Mouse (Mus musculus) brown adipose tissue, adult 24 weeks (tissue): ENCODE results near the gene Ankrd13b. TPM values are rescaled to one million over a fixed set of nuclear protein-coding genes. Genes with fewer than 3 reads are reported as not detected.

Experiments
- H3K27ac ChIP-seq: fragments of 200-500 bp; replicated peaks from 2 replicates; pipeline ENCODE4 v1.5.1; 2012; ENCODE audit warnings: low read depth, mild to moderate bottlenecking, low read length
- H3K4me1 ChIP-seq: fragments of 200-500 bp; 2 replicates; pipeline ENCODE4 v1.6.1; 2012; ENCODE audit warnings: low read length, mixed read lengths; ENCODE audit not compliant: control insufficient read depth, insufficient read depth, insufficient read length
- H3K4me3 ChIP-seq: fragments of 200-500 bp; 2 replicates; pipeline ENCODE4 v1.5.1; 2012; ENCODE audit warnings: low read depth, mild to moderate bottlenecking, low read length, moderate library complexity; ENCODE audit not compliant: insufficient read depth
- polyA plus RNA-seq: library from polyadenylated mRNA; stranded (reverse); fragments of >200 nt; gene quantifications from 2 replicates; pipeline ENCODE4 v1.2.4, GENCODE M21; 2012; ENCODE audit not compliant: missing spikeins, insufficient read depth, insufficient read length

Ankrd13b gene
- polyA plus RNA-seq, 1 experiment = 1.6 TPM

DNA sequence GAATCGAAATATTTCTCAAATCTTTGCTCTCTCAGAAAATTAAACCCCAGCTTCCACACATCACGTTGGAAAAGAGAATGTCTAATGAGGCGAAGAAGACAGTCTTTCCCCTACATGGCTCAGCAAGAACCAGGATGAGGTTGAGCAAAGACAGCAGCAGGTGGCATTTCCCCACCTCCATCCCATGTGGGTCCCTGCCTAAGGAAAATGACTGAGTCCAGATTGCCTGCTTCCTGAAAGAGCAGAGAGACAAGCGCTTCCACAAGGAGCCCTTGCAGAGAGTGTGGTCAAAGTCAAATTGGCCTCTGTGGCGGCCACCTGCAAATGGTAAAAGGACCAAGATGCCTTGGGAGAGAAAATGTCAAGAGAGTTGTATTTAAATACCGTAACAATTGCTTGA is 973 bp upstream of the Ankrd13b start:
- H3K27ac ChIP-seq = no peak overlapping the region
- H3K4me1 ChIP-seq = peaks cover 14% of the 10 kb centered on the region
- H3K4me3 ChIP-seq = 0 out of 2 replicates have a peak overlapping the region, but pooled peaks have one; percentile 73

DNA sequence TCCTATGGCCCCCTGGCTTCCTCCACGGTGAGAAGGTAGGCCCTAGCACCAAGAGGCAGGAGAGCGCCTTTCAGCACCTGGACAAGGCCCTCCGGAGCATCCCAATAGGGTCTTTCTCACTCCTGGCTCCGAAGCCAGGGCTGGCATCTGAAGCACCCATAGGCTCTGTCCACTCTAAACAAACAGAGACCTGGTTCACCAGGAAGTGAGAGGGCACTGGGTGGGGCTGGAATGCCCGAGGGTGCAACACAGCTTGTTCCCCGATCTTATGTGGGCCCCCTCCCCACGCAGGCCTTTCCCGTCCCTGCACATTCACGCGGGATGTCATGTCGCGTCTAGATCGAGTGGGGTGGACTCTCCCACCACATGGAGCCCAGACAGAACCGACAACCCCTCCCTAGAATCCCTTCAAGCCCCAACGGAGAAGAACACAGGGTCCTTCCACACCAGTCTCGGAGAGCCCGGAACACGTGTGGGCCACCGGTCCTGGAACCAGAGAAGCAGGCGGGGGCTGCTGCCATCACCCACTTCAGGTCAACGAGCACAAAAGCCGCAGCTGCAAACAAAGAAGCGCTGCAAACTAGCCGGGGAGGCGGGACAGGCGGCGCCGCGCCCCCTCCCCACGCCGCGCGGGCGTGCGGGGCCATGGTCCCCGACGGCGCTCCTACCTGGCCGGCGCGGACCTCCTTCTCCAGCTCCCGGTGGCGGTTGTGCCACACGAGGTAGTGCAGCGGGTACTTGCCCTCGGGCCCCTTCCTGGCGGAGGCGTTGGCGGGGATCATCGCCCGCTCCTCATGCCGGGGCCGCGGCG is 502 bp downstream of the Ankrd13b start:
- Histone ChIP-seq H3K4me3 (peak overlapping the region; percentile 73), H3K27ac (no peak overlapping the region), H3K4me1 (peaks cover 12% of the 10 kb centered on the region)

DNA sequence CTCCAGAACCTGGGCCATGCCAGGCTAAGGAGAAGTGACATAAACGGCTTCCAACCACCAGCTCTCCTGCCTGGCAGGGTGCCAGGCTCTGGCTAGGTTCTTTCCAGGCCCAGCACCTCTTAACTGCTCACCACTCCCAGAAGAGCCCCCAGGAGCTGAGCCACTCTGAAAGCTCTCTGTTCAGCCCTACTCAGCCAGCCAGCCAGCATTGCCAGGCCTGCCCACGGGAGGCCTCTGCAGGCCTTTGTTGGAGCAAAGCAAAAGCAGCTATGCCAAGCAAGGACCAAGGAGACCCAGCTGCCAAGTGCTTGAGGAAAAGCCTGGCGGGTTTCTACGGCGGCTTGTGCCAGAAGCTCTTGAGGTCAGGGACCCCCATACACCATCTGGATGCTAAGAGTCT is 2.7 kb downstream of the Ankrd13b start:
- H3K4me3 ChIP-seq = no peak overlapping the region
- peaks cover 9% of the 10 kb centered on the region for H3K4me1 ChIP-seq
- H3K27ac ChIP-seq = no peak overlapping the region

DNA sequence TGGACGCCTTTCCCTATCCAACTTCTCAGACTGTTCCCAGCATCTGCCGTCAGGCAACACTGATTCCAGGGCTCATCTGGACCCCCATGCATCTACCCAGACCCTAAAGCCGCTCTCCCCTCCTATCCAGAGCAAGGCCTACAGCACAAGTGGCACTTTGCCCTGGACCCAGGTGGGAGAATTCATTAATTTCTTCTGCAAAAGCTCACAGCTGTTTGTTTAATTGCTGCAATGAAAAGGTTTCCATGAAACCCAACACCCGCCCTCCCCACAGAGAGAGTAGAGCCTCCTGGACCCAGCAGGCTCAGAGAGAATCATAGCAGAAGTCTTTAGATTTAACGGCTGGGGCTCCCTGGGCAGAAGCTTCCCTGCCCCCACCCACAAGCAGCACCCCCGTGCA is 4.2 kb downstream of the Ankrd13b start:
- no peak overlapping the region for H3K27ac ChIP-seq
- H3K4me1 ChIP-seq = no peaks in the 10 kb centered on the region; the same call in 1 of the 2 replicates
- no peak overlapping the region for H3K4me3 ChIP-seq

DNA sequence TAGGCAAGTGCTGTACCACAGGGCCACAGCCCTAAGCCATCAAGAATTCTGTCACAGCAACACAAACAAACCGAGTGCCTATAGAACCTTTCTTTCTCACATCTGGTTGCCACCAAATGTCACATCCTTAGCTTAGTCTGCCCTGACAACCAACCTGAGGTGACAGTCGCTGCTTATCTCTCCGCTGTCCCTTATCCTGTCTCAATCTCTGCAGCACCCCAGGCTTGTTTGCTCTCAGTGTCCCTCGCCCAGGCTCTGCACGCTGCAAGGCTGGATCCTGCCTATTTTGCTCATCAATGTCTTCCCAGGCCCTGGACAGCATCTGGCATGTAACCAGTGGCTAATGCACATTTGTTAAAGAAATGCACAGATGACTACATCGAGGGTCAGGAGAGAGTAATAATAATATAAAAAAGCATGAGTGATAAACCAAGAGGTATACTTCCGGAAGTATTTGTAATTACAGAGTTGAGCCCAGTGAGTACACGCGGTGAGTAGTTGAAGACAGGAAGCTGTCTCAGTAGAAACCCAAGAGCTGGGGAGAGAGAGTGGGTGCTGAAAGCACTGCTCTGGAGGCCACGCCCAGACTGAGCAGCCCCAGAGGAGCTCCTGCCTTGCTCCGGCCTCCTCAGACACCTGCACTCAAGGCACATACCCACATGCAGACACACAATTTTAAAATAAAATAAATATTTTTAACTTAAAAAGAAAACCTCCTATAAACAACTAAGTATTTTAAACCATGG is 5.8 kb downstream of the Ankrd13b start:
- no peaks in the 10 kb centered on the region; the same call in 1 of the 2 replicates for H3K4me1 ChIP-seq
- no peak overlapping the region for H3K27ac ChIP-seq
- no peak overlapping the region for H3K4me3 ChIP-seq

DNA sequence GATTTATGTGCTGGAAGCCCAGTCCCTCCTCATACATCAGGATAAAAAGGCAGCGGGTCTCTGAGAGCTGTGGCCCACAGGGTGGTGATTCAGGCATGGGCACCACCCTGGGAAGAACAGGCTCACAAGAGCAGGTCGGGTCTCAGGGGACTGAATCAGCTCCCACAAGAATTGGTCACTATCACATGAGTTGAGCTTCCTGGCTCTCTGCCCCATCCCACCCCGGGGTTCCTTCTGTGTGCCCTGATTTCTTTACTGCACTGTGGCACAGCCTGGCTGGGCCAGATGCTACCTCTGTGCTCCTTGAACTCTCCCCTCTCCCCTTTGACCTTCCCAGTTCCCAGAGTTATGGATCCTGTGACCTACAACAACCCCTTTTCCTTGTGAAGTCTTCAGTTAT is 6.4 kb downstream of the Ankrd13b start:
- Histone ChIP-seq H3K4me3 (no peak overlapping the region), H3K4me1 (no peaks in the 10 kb centered on the region; the same call in 1 of the 2 replicates)

DNA sequence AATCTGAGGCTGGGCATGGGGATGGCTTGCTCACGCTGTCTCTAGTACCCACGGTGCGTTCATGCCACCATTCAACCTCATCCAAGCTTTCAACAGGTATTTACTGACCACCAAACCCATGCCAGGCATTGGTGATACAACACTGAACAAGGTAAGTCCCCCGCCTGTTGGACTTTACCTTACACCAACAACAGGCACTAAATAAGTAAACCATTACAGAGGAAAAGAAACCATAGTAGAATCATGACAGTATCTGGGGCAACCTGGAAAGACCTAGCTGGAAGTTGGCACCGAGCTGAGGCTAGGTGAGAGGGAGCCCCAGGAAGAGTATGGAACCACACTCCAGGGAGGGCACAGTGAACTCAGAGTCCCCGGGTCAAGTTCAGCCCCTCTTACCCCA is 12.6 kb downstream of the Ankrd13b start:
- H3K4me1 ChIP-seq = no peaks in the 10 kb centered on the region
- H3K4me3 ChIP-seq = no peak overlapping the region
- no peak overlapping the region for H3K27ac ChIP-seq

More for the DNA sequence above, 6.4 kb downstream of the Ankrd13b start:
- no peak overlapping the region for H3K27ac ChIP-seq

DNA sequence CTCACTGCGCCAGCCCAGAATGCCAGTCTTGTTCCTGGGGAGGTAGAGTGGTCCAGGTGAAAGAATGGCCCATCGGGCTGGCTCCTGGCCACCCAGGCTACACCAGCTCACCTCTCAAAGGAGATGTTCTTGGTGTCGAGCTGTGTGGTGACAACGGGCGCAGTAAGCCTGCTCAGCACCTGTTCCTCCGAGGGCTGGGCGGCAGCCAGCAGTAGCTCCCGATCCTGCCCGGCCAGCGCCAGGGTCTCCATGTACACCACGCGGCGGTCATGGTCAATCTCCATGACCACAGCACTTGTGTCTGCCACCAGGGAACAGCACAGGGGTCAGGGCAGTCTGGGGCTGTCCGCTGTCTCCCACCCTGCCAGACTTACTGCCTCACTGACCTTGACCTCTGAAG is 13.3 kb downstream of the Ankrd13b start:
- H3K4me1 ChIP-seq = no peaks in the 10 kb centered on the region
- H3K27ac ChIP-seq = no peak overlapping the region
- H3K4me3 ChIP-seq = no peak overlapping the region

DNA sequence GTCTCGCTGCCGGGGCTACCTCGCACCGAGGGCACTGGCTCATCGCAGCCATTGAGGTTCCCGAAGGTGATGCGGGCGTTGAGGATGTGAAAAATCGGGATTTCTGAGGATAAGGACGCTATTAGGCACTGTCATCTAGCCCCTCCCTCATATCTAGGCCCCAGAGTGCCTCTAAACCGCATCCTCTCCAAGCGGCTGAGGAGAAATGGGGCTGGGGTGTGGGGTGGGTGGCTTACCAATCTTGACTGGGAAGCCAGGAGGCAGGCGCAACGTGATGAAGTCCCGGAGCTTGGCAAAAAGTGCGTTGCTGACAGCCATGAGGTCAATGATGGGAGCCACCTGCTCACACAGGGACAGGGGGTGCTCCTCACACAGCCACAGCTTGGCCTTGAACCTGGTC is 16.7 kb downstream of the Ankrd13b start:
- Histone ChIP-seq H3K4me1 (no peaks in the 10 kb centered on the region), H3K27ac (no peak overlapping the region), H3K4me3 (no peak overlapping the region)

DNA sequence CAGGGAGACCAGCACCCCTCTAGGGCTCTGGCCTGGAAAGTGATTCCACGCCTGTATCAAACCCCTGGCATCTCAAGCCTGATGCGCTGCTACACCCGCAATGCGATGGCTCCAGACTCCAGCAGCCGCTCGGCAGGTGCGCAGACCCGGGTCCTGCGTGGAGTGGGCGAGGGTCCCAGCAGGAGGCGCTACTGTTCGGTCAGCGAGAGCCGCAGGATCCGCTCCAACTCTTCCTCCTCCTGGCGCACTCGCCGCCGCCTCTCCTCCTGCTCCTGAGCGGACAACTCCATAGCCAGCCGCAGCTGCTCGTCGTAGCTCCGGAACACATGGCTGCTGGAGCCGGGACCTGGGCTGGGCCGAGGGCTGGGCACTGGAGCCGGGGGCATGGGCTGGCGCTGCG is 18.1 kb downstream of the Ankrd13b start:
- Histone ChIP-seq H3K4me3 (no peak overlapping the region), H3K27ac (no peak overlapping the region), H3K4me1 (peaks cover 4% of the 10 kb centered on the region; the same call in 1 of the 2 replicates)

DNA sequence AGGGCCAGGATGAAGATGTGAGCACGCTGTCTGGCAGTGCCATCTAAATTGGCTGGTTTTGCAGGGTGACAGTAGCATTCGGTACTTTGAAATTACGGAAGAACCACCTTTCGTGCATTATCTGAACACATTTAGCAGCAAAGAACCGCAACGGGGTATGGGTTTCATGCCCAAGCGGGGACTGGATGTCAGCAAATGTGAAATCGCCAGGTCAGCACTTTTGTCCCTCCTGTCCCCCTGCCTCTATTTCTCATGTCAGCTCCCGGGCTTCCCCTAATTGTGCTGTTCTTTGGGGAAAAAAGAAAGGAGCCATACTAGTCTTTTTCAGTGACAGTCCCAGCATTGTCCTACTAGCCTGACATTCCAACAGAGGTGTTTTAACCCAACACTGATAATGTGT is 21.1 kb downstream of the Ankrd13b start:
- H3K4me1 ChIP-seq = peaks cover 6% of the 10 kb centered on the region
- H3K27ac ChIP-seq = no peak overlapping the region
- no peak overlapping the region for H3K4me3 ChIP-seq

DNA sequence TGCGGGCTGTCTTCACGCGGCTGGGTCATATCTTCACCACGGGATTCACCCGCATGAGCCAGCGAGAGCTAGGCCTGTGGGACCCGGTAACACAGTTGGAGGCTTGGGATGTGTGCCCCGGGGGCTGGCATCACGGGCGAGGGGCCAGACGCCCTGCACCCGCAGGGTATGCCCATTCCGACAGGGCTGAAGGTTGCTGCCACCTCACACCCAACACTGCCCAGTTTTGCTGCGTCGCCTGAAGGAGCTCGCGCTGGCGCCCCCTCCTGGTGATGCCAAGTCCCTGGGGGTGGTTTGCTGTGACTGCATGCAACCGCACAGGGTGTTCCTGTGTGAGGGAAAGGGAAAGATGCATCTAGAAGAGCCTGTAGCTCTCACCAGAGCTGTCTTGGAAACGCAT is 21.7 kb downstream of the Ankrd13b start:
- peak overlapping the region; percentile 26; the same call in 1 of the 2 replicates for H3K4me3 ChIP-seq
- peaks cover 6% of the 10 kb centered on the region for H3K4me1 ChIP-seq
- no peak overlapping the region for H3K27ac ChIP-seq

DNA sequence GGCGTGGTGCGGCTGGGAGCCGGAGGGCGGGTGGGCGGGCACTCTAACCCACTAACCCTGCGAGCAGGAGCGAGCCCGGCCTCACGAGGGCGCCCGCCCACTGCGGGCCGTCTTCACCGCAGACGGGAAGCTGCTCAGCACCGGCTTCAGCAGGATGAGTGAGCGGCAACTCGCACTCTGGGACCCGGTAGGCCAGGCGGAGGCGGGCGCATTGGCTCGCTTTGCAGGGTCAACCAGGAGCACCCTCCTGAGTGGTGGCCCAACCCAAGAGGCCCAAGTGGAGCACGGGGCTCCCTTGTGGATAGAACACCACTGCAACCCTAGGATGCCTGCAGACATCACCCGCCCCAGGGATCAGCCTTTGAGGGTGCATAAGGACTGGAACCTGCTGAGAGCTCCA is 22.3 kb downstream of the Ankrd13b start:
- Histone ChIP-seq H3K4me1 (peaks cover 6% of the 10 kb centered on the region), H3K27ac (no peak overlapping the region), H3K4me3 (peak overlapping the region; percentile 31; the same call in 1 of the 2 replicates)

DNA sequence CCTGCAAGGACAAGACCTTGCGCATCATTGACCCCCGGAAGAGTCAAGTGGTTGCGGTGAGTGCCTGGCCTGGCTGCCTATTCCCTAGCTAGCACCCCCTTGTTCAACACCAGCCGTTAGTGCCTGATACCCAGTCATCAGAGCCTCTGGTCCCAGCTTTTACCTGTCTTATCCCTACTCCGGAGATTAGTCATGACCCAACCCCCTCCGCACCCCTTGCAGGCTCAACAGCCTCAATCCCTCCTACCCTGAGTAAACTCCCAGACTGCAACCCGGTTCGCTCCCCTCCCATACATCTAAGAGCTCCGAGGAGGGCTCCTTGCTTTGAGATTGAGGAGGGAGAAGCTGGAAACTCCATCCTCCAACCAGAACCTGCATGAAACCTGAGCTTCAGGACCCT is 22.9 kb downstream of the Ankrd13b start:
- no peak overlapping the region for H3K4me3 ChIP-seq
- peaks cover 6% of the 10 kb centered on the region for H3K4me1 ChIP-seq
- no peak overlapping the region for H3K27ac ChIP-seq

DNA sequence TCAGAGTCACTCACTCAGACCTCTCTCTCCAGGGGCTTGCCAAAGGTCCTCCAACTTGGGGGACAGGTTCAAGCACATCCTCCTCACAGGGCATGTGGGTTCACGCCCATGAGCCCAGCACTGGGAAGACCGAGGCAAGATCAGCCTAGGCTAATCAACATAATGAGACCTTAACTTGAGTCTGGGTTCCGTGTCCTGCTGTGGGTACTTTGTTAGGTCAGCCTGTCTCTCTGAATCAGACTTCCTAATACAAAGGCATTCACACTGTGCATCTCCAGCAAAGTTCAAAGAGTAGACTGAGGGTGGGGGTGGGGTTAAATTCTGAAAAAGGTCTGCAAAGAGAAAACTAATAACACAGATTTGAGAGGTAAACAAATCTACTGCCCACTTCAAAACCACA is 24.4 kb downstream of the Ankrd13b start:
- no peak overlapping the region for H3K4me3 ChIP-seq
- H3K4me1 ChIP-seq = peaks cover 6% of the 10 kb centered on the region
- H3K27ac ChIP-seq = no peak overlapping the region

DNA sequence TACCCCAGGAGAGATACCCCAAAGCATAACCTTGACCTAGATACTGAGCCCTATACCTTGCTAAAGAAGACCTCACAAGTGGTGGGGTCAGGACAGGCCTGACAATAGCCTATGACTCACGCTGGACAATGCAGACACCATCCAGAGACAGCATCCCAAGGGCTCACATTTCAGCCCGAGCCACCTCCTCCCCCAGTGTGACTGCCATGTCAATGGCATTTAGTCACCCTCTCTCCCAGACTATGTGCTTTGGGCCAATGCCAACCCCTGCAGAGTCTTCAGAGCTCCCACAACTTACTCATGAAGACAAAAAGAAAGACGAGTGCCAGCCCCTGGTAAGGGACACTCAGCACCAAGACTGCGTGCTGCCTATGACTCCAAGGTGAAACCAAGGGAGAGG is 24.8 kb downstream of the Ankrd13b start:
- Histone ChIP-seq H3K4me1 (peaks cover 6% of the 10 kb centered on the region), H3K4me3 (no peak overlapping the region), H3K27ac (no peak overlapping the region)
